Mouse (Mus musculus): Measurements from ENCODE around the gene Mas1.

- TF ChIP-seq MYOG (IDR thresholded peaks at IDR 0.05; ENCODE audit: control insufficient read depth, extremely low read depth, insufficient read length), result no peak
- TF ChIP-seq CTCF (IDR thresholded peaks at IDR 0.05; ENCODE audit: control insufficient read depth, insufficient read depth, insufficient read length), result no peak
- TF ChIP-seq MAX (IDR thresholded peaks at IDR 0.05), result no peak
- no peak for TF ChIP-seq USF1 (IDR thresholded peaks at IDR 0.05; ENCODE audit: low read depth)
These were observed 29.7 kb upstream of the Mas1 start for GRCm38 (mm10) chr17:12897674-12898073.
